Mouse (Mus musculus) heart, embryonic 16.5 days (tissue): ENCODE data around the gene St8sia1. TPM values are rescaled to one million over a fixed set of nuclear protein-coding genes. Genes with fewer than 3 reads are reported as not detected.
A peak's percentile ranks its signal among the peaks of the same experiment; 100 is the strongest.

Experiments
- ATAC-seq: fragments of 200-750 bp; cut with Nextera tagmentation; replicated peaks from 2 replicates; pipeline ENCODE4 v1.8.0; 2017; ENCODE audit warnings: moderate number of reproducible peaks; ENCODE audit not compliant: insufficient read depth, low FRiP score; ENCODE audit errors: extremely low read depth
- H3K27ac ChIP-seq: fragments of 300-500 bp; sonication (generic); 2 replicates; pipeline ENCODE4 v1.5.1; 2014; ENCODE audit warnings: mild to moderate bottlenecking, low read length, control low read depth, moderate library complexity
- H3K27me3 ChIP-seq: fragments of 300-500 bp; sonication (generic); 2 replicates; pipeline ENCODE4 v1.6.1; 2014; ENCODE audit warnings: low read length, mixed read lengths; ENCODE audit not compliant: control insufficient read depth, insufficient read depth
- H3K36me3 ChIP-seq: fragments of 300-500 bp; sonication (generic); 2 replicates; pipeline ENCODE4 v1.6.1; 2014; ENCODE audit not compliant: control insufficient read depth, insufficient read depth
- H3K4me1 ChIP-seq: fragments of 300-500 bp; sonication (generic); 2 replicates; pipeline ENCODE4 v1.6.1; 2014; ENCODE audit warnings: low read length, mixed read lengths; ENCODE audit not compliant: control insufficient read depth, insufficient read depth
- H3K4me2 ChIP-seq: fragments of 300-500 bp; sonication (generic); 2 replicates; pipeline ENCODE4 v1.6.1; 2014; ENCODE audit warnings: low read depth, mild to moderate bottlenecking, control low read depth, low read length
- H3K4me3 ChIP-seq: fragments of 300-500 bp; sonication (generic); 2 replicates; pipeline ENCODE4 v1.5.1; 2014; ENCODE audit warnings: mild to moderate bottlenecking, control low read depth, low read length
- H3K9ac ChIP-seq: fragments of 300-500 bp; sonication (generic); 2 replicates; pipeline ENCODE4 v1.6.1; 2014; ENCODE audit warnings: low read length, control low read depth
- H3K9me3 ChIP-seq: fragments of 300-500 bp; sonication (generic); replicated peaks from 2 replicates; pipeline ENCODE4 v1.6.1; 2016; ENCODE audit warnings: low read length; ENCODE audit not compliant: control insufficient read depth
- WGBS: fragments of 180-500 bp; shearing (Covaris S2); extraction: QIAGEN DNeasy Blood & Tissue Kit; methylation state at CpG from one replicate; pipeline ENCODE4 v1.1.7; 2014; 5-methylcytosine and 5-hydroxymethylcytosine counted together
- polyA plus RNA-seq: library from polyadenylated mRNA; unstranded; fragments of >200 nt; fragmentation: Nextera tagmentation; extraction: Ambion mirVana; gene quantifications from 2 replicates; pipeline ENCODE4 v1.2.1, GENCODE M21; 2015

The St8sia1 gene
- polyA plus RNA-seq, 1 experiment from 2014 or later: 2.0 TPM

DNA sequence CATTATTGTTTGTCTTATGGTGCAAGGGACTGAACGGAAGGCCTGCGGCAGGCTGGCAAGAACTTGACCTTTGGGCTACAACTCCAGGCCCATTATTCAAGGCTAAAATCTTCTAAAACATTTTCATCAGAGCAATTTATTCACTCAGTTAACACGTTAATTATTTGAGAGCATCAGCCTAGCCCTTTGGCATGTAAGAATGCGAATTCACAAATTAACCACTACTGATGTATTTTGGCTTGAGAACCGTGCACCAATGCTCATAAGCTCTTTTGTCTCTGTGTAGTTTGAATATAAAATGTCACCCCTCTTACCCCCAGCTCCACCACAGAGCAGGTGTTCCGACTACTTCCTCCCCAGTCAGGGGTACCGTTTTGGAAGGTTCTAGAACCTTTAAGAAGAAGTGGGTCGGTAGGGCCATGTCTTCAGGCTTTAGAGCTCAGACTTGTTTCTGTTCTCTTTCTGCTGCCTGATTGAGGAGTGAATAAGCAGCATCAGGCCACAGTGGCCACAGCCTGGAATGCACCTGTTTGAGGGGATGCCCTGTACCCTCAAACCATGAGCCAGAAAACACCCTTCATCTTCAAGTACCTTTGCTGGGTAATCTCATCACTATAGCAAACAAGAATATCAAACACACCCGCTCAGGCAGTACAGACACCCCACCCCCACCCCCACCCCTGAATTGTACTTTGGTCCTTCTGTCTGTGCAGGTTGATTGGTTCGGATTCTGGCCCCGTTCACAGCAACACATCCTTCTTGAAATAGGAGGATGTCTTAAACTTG, 22.5 kb downstream of the St8sia1 start:
- Histone ChIP-seq H3K4me2 (no peak overlapping the region), H3K27ac (no peak overlapping the region), H3K4me1 (no peaks in the 10 kb centered on the region), H3K4me3 (no peak overlapping the region), H3K36me3 (no peaks in the 10 kb centered on the region), H3K9ac (no peak overlapping the region), H3K9me3 (no peaks in the 10 kb centered on the region), H3K27me3 (no peaks in the 10 kb centered on the region)
- 81% methylated on average over 11 of the region's 11 CpGs for WGBS
- no peak for ATAC-seq

DNA sequence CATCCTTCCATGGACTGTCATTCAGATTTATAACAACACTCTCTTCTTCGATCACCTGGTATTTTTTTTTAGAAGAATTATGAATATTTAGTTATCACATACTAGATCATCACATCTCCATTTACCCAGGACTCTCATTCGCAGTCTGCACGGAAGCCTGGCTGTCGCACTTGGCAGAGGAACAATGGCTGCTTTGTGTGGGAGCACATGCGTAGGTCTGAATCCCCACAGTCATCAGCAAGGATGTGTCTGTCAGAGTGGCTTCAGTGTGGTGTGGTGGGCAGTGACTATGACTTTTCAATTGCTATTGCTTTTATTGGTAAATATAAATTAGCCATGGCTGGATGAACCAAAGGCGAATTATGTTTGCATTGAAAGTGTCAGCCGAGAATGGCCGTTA, 23.2 kb downstream of the St8sia1 start:
- no peak for ATAC-seq
- no peak overlapping the region for H3K9ac ChIP-seq
- H3K4me3 ChIP-seq: no peak overlapping the region
- WGBS: 82% methylated on average over 8 of the region's 8 CpGs
- no peaks in the 10 kb centered on the region for H3K27me3 ChIP-seq
- H3K27ac ChIP-seq: no peak overlapping the region
- no peaks in the 10 kb centered on the region for H3K9me3 ChIP-seq
- H3K36me3 ChIP-seq: no peaks in the 10 kb centered on the region
- H3K4me1 ChIP-seq: no peaks in the 10 kb centered on the region
- H3K4me2 ChIP-seq: no peak overlapping the region

DNA sequence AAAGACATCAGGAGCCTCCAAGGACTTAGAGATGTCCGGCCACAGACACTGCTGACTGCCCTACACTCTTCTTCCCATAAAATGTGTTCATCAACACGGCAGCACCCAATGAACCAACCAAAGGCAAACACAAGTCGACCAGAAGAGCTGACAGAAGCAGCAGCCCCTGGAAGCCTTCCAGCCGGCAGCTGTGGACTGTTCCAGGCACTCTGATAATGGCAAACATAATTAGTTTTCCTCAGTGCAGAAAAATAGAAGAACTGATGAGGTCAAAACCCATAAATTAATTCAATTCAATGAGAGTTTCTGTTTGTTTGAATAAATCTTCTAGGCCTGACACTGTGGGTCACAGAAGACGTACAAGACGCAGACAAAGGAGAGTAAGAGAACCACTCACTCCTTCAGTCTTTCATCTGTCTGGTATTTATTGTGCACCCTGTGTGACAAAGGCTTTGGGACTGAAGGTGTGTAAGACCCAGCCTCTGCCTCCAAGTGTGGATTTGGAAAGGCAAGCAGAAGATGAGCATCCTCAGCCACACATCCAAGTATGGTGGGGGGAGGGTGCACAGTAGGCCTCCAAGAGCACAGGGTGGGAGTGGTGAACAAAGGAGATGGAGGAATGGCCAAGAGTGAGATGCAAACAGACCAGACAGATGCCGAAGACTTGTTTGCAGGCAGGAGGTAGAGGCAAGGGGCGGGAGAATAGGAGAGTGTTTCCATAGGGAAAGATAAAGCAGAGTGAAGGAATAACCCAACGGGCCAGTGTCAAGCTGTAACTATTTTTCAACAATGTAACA, 25.5 kb downstream of the St8sia1 start:
- H3K27ac ChIP-seq: no peak overlapping the region
- no peak overlapping the region for H3K4me3 ChIP-seq
- H3K9me3 ChIP-seq: no peaks in the 10 kb centered on the region
- WGBS: 55% methylated on average over 9 of the region's 9 CpGs
- no peaks in the 10 kb centered on the region for H3K27me3 ChIP-seq
- H3K36me3 ChIP-seq: no peaks in the 10 kb centered on the region
- ATAC-seq: no peak
- no peaks in the 10 kb centered on the region for H3K4me1 ChIP-seq
- H3K9ac ChIP-seq: no peak overlapping the region
- no peak overlapping the region for H3K4me2 ChIP-seq

DNA sequence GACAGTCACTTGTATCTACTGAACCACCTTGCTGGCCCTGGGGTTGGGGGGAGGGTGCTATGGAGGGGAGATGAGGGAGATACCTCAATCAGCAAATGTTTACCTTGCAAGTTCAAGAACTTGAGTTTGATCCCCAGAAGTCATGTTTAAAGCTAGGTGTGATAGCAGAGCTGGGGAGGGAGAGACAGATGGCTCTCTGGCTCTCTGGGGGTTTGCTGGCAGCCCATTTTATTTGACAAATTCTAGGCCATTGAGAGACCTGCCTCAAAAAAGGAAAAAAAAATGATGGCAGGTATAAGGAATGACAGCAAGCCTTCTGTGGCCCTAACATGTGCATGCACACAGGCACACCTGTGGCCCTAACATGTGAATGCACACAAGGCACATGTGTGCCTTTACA, 26.2 kb downstream of the St8sia1 start:
- Histone ChIP-seq H3K9me3 (no peaks in the 10 kb centered on the region), H3K4me3 (no peak overlapping the region), H3K9ac (no peak overlapping the region), H3K4me2 (no peak overlapping the region), H3K27me3 (no peaks in the 10 kb centered on the region), H3K4me1 (no peaks in the 10 kb centered on the region), H3K36me3 (no peaks in the 10 kb centered on the region), H3K27ac (no peak overlapping the region)
- no peak for ATAC-seq

DNA sequence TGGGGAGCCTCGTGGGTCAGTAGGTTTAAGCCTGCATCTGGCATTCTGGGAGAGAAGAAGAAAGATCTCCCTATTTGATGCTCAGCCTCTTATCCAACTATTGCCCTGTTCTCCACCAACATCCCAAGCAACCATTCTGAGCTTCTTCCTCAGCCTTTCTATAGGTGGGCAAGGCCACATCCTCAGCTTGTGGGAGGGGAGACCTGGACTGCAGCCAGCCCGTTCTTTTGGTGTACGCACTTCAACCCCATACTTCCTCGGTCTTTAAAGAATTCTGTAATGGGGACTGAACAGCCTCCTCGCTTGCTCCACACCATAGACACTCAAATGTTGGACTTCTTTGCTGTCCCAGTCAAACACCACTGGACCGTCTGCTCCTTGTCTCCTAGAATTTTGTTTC, 31.7 kb downstream of the St8sia1 start:
- Histone ChIP-seq H3K9ac (no peak overlapping the region), H3K4me3 (no peak overlapping the region), H3K27me3 (no peaks in the 10 kb centered on the region), H3K4me1 (no peaks in the 10 kb centered on the region), H3K36me3 (no peaks in the 10 kb centered on the region), H3K4me2 (no peak overlapping the region), H3K9me3 (no peaks in the 10 kb centered on the region), H3K27ac (peak overlapping the region; percentile 61)
- 51% methylated on average over 6 of the region's 6 CpGs for WGBS
- no peak for ATAC-seq

DNA sequence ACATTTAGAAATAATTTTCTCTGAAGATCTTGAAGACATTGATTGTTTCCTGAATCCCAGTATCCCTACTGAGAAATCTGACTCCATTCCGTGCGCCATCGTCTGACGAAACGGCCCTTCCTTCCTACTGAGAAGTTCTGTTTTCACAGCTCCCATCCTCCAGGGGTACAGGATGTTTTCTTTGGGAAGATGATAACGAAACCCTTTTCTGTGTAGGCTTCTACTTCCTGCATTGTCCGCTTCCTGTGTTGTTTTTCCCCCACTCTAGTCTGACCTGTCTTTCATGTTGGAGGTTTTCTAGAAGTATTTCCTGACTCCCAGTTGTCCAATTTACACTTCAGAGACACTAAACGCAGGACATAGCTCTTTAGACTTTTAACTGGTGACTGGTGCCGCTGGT, 32.1 kb downstream of the St8sia1 start:
- Histone ChIP-seq H3K27ac (peak overlapping the region; percentile 61), H3K9me3 (no peaks in the 10 kb centered on the region), H3K36me3 (no peaks in the 10 kb centered on the region), H3K27me3 (no peaks in the 10 kb centered on the region), H3K4me3 (no peak overlapping the region), H3K9ac (no peak overlapping the region), H3K4me2 (no peak overlapping the region), H3K4me1 (no peaks in the 10 kb centered on the region)
- ATAC-seq: peak; percentile 86
- 48% methylated on average over 9 of the region's 9 CpGs for WGBS

DNA sequence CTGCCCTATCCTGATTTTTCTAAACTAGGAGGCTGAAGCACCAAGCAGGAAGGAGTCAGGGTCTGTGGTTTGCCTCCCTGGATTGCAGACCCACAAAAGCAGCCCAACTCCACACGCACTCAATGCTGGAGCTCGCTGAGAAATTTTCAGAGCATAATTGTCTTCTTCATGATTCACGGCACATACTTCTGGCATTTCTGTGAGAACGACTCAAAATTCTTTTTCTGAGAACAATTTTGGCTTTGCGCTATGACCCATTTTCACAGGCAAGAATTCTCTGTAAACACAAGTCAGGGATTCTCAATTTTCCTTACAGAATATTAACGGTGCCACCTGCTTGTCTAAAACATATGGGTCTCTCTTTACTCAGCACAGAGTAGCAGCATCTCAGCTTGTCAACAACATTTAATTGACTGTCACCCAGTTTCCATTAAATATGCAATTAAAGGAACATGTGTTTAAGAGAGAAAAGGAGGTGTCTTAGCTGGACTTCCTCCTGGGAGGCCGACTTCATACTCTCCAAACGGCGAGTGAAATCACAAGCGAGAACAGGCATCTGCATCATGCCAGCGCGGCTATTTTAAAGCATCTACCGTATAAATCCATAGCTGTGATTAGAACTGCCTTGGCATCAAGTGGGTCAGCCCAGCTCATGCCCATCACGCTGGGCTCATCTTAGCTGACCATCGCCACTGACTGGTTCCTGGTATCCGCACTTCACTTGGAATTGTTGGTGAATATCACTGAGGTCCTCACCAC, 35.5 kb downstream of the St8sia1 start:
- Histone ChIP-seq H3K4me2 (no peak overlapping the region), H3K4me1 (no peaks in the 10 kb centered on the region), H3K4me3 (no peak overlapping the region), H3K9me3 (no peaks in the 10 kb centered on the region), H3K27me3 (no peaks in the 10 kb centered on the region; the same call in 1 of the 2 replicates), H3K36me3 (no peaks in the 10 kb centered on the region), H3K27ac (no peak overlapping the region), H3K9ac (no peak overlapping the region)
- WGBS: 86% methylated on average over 16 of the region's 16 CpGs
- no peak for ATAC-seq

DNA sequence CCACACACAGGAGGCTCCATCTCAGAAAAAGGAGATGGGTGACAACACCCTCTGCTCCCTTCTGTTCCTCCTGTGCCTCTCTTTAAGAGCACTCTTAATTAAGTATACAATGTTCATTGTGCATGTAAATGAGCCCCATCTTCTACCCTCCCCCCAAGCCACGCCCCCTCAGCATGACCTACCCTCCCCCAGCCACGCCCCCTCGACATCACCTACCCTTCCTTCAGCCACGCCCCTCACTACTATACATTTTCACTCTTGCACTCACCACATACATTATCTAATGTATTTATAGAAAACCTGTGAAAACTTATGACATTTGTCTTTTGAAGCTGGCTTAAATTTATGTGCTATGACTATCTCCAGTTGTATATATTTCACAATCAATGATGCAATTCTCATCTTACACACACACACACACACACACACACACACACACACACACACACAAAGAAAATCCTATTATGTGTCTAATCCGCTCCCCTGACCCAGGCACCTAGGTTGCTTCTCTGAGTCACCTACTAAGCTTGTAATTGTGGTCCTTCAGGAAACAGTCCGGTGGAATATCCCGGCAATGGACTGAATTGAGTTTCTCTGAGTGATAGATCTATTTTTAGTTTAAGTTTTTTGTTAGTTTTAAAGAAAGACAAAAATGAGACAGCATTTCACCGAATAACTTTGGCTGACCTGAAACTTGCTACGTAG, 37.2 kb downstream of the St8sia1 start:
- Histone ChIP-seq H3K9me3 (no peaks in the 10 kb centered on the region), H3K4me3 (no peak overlapping the region), H3K4me2 (no peak overlapping the region), H3K36me3 (no peaks in the 10 kb centered on the region), H3K9ac (no peak overlapping the region), H3K4me1 (no peaks in the 10 kb centered on the region), H3K27ac (no peak overlapping the region), H3K27me3 (no peaks in the 10 kb centered on the region; the same call in 1 of the 2 replicates)
- 88% methylated on average over 9 of the region's 9 CpGs for WGBS
- ATAC-seq: no peak
